Mouse (Mus musculus): ENCODE measurements around the gene Stat4. TPM values are rescaled to one million over a fixed set of nuclear protein-coding genes. Genes with fewer than 3 reads are reported as not detected.

The Stat4 gene
- polyA plus RNA-seq (2015; fragmentation: Nextera tagmentation; extraction: Ambion mirVana): 2.2 and 3.3 TPM in 2 replicates

GRCm38 (mm10) chr1:51986848-51987247 is at the start of gene Stat4:
Stat4 (plus strand) TSS chr1:51987148.
- ATAC-seq (ENCODE audit: borderline replicate concordance, extremely low read depth, low FRiP score, low TSS enrichment): no peak
- H3K27ac ChIP-seq: no peak within 1 kb of the TSS
- H3K27me3 ChIP-seq: no peaks in the 10 kb centered on the region
- no peak within 1 kb of the TSS for H3K4me2 ChIP-seq
- H3K36me3 ChIP-seq: no peaks in the 10 kb centered on the region
- peaks cover 1% of the 10 kb centered on the region; the same call in 1 of the 2 replicates for H3K4me1 ChIP-seq
- H3K4me3 ChIP-seq: no peak within 1 kb of the TSS
- no peak within 1 kb of the TSS for H3K9ac ChIP-seq
- H3K9me3 ChIP-seq: no peaks in the 10 kb centered on the region
- WGBS: 74% methylated on average over 5 of the region's 5 CpGs

DNA sequence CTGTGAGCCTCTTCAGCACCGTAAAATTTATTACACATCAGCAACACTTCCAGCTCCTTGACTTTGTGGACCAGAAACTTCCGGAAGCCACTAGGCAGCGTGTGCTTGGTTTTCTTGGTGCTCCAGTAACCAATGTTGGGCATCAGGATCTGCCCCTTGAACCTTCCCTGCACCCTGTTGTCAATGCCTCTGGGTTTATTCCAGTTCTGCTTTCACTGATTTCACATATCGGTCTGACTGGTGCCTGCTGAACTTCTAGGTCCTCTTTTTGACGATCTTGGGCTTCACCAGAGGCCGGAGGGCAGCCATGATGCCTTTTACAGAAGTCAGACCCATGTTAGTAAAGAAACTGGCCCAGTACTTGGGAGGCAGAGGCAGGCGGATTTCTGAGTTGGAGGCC is 48.6 kb upstream of the Stat4 start:
- H3K27ac ChIP-seq: no peak overlapping the region
- H3K9me3 ChIP-seq: no peaks in the 10 kb centered on the region
- no peak for ATAC-seq (ENCODE audit: borderline replicate concordance, extremely low read depth, low FRiP score, low TSS enrichment)
- H3K9ac ChIP-seq: no peak overlapping the region
- no peaks in the 10 kb centered on the region for H3K27me3 ChIP-seq
- WGBS: 89% methylated on average over 7 of the region's 7 CpGs
- H3K4me2 ChIP-seq: no peak overlapping the region
- H3K4me3 ChIP-seq: no peak overlapping the region
- H3K36me3 ChIP-seq: no peaks in the 10 kb centered on the region
- H3K4me1 ChIP-seq: peaks cover 7% of the 10 kb centered on the region; the same call in 1 of the 2 replicates

DNA sequence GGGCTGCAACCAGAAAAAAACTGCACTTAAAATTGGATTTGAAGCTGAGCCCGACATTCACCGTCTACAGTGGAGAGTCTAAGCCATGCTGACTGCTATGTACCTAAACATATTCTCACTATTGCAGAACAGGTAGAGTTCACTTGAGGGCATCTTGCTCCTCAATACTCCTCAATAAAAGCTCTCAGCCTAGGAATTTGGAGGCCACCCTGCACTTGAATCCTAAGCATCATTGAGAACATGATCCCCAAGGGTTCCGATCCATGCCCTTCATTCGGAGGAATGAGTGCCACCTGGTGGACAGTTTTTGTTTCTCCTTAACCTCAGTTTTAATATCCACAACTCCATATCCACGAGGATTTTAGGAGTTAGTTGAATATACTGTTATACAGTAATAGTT is 42.2 kb upstream of the Stat4 start:
- Histone ChIP-seq H3K4me1 (peaks cover 6% of the 10 kb centered on the region), H3K27ac (no peak overlapping the region), H3K9ac (no peak overlapping the region), H3K4me2 (no peak overlapping the region), H3K9me3 (no peaks in the 10 kb centered on the region), H3K27me3 (no peaks in the 10 kb centered on the region), H3K4me3 (no peak overlapping the region), H3K36me3 (no peaks in the 10 kb centered on the region)
- ATAC-seq (ENCODE audit: borderline replicate concordance, extremely low read depth, low FRiP score, low TSS enrichment): peak; percentile 65; the same call in 1 of the 2 replicates
- 25% methylated on average over 5 of the region's 5 CpGs for WGBS

GRCm38 (mm10) chr1:51947116-51947515 is 39.8 kb upstream of the Stat4 start:
- Histone ChIP-seq H3K4me1 (peaks cover 6% of the 10 kb centered on the region), H3K4me3 (no peak overlapping the region), H3K27me3 (no peaks in the 10 kb centered on the region), H3K4me2 (no peak overlapping the region), H3K9me3 (no peaks in the 10 kb centered on the region), H3K27ac (no peak overlapping the region), H3K36me3 (no peaks in the 10 kb centered on the region), H3K9ac (no peak overlapping the region)
- ATAC-seq (ENCODE audit: borderline replicate concordance, extremely low read depth, low FRiP score, low TSS enrichment): no peak
- 58% methylated on average over 4 of the region's 4 CpGs for WGBS

DNA sequence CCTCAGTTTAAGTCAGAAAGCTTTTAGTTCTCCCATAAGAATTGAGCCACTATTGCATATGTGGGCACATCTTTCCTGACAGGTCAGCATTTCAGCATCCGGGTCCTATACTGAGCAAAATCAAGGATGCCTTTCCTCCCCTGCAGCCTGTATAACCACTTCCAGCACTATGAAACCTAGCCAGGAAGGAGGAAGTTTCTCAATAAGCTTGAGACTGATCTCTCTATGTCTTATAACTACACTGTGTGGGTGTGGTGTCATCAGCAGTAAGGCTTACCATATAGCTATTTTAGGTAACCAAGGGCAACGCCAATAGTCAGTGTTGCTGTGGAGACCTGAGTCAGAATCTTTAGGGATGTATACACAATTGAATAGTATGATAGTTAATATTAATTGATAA is 22.3 kb upstream of the Stat4 start:
- H3K4me2 ChIP-seq: no peak overlapping the region
- peaks cover 15% of the 10 kb centered on the region; the same call in 1 of the 2 replicates for H3K4me1 ChIP-seq
- no peak overlapping the region for H3K27ac ChIP-seq
- H3K36me3 ChIP-seq: no peaks in the 10 kb centered on the region
- no peaks in the 10 kb centered on the region for H3K9me3 ChIP-seq
- H3K9ac ChIP-seq: no peak overlapping the region
- WGBS: 86% methylated on average over 2 of the region's 2 CpGs
- no peak for ATAC-seq (ENCODE audit: borderline replicate concordance, extremely low read depth, low FRiP score, low TSS enrichment)
- H3K27me3 ChIP-seq: no peaks in the 10 kb centered on the region
- H3K4me3 ChIP-seq: no peak overlapping the region

DNA sequence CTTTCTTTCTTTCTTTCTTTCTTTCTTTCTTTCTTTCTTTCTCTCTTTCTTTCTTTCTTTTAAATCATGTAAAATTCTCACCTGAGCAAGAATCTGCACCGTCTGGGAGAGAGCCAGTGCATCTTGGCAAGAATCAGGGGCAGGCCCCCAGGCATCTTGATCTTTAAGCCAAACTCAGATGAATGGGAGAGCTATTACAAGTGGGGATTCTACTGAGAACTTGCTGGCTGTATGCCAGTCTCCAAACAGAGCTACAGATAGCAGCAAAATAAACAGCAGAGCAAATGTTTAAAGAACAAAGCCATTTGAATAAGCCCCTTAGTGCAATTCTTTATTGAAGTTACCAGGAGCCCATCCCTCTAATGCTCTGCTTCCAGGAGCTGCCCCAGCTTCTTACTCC is 18.0 kb upstream of the Stat4 start:
- 0% methylated on average over 1 of the region's 1 CpGs for WGBS
- peaks cover 15% of the 10 kb centered on the region; the same call in 1 of the 2 replicates for H3K4me1 ChIP-seq
- H3K9ac ChIP-seq: no peak overlapping the region
- no peak overlapping the region for H3K4me2 ChIP-seq
- no peak overlapping the region for H3K4me3 ChIP-seq
- H3K9me3 ChIP-seq: no peaks in the 10 kb centered on the region
- no peak for ATAC-seq (ENCODE audit: borderline replicate concordance, extremely low read depth, low FRiP score, low TSS enrichment)
- no peak overlapping the region for H3K27ac ChIP-seq
- H3K36me3 ChIP-seq: no peaks in the 10 kb centered on the region
- no peaks in the 10 kb centered on the region for H3K27me3 ChIP-seq

GRCm38 (mm10) chr1:51970182-51970581 is 16.8 kb upstream of the Stat4 start:
- Histone ChIP-seq H3K4me2 (no peak overlapping the region), H3K27me3 (no peaks in the 10 kb centered on the region), H3K36me3 (no peaks in the 10 kb centered on the region), H3K27ac (no peak overlapping the region), H3K9me3 (no peaks in the 10 kb centered on the region), H3K4me1 (peaks cover 15% of the 10 kb centered on the region; the same call in 1 of the 2 replicates), H3K4me3 (no peak overlapping the region), H3K9ac (no peak overlapping the region)
- no peak for ATAC-seq (ENCODE audit: borderline replicate concordance, extremely low read depth, low FRiP score, low TSS enrichment)
- 87% methylated on average over 6 of the region's 6 CpGs for WGBS

- WGBS: 34% methylated on average over 5 of the region's 5 CpGs
- no peak overlapping the region for H3K9ac ChIP-seq
- H3K4me3 ChIP-seq: no peak overlapping the region
- no peak overlapping the region for H3K4me2 ChIP-seq
- H3K4me1 ChIP-seq: no peaks in the 10 kb centered on the region
- no peak for ATAC-seq (ENCODE audit: borderline replicate concordance, extremely low read depth, low FRiP score, low TSS enrichment)
- H3K27me3 ChIP-seq: no peaks in the 10 kb centered on the region
- H3K36me3 ChIP-seq: no peaks in the 10 kb centered on the region
- no peaks in the 10 kb centered on the region for H3K9me3 ChIP-seq
- no peak overlapping the region for H3K27ac ChIP-seq
These were observed 11.4 kb upstream of the Stat4 start for GRCm38 (mm10) chr1:51975589-51975988.

DNA sequence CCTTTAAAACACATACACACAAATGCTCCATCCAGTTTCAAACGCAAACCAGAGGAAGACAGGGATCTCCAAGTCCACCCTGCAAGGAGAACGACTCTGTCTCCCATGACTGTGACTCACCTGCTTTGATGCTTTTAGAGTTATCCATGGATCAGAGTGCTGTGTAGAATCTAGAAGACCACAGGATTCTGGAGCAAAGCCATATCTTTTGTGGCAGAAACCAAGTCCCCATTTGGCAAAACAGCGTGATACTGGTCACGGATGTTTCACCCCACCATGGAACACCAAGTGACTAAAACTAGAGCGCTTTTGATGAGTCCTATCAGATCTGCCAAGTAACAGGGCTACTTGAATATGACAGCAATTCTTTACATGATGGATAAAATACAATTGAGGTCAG is 7.9 kb upstream of the Stat4 start:
- Histone ChIP-seq H3K27ac (no peak overlapping the region), H3K36me3 (no peaks in the 10 kb centered on the region), H3K9ac (no peak overlapping the region), H3K4me1 (no peaks in the 10 kb centered on the region), H3K9me3 (no peaks in the 10 kb centered on the region), H3K4me2 (no peak overlapping the region), H3K27me3 (no peaks in the 10 kb centered on the region), H3K4me3 (no peak overlapping the region)
- 90% methylated on average over 5 of the region's 5 CpGs for WGBS
- ATAC-seq (ENCODE audit: borderline replicate concordance, extremely low read depth, low FRiP score, low TSS enrichment): no peak

DNA sequence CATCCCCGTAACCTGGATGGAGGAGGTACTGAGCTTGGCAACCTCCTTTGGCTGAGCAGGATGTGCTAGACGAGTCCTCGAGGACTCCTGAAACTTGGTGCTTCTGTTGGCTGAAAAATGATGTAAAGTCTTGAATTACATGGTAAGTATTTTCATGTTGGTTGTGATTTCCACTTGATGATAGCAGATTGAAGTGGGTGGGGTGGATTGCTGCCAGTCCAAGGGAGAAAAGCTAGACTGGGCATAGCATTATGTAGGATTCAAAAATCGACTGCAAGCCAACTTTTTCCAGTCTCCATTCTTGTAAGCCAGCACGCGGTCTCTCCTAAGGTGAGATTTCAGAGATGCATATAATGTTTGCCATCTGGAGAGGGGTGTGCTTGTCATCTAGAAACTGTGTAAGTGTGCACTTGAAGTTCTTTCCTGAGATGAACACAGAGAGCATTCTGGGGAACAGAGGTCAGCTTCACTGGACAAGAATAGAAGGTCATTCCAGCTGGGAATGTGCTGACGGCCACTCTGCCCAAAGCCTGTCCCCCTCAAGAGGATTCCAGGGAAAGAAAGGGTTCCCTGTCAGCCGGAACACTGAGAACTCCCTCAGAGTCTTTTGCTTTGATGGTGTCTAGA is 5.1 kb downstream of the Stat4 start:
- Histone ChIP-seq H3K9me3 (no peaks in the 10 kb centered on the region), H3K9ac (no peak overlapping the region), H3K4me1 (peaks cover 28% of the 10 kb centered on the region), H3K4me2 (no peak overlapping the region), H3K27ac (no peak overlapping the region), H3K36me3 (no peaks in the 10 kb centered on the region), H3K27me3 (no peaks in the 10 kb centered on the region), H3K4me3 (no peak overlapping the region)
- WGBS: 49% methylated on average over 8 of the region's 8 CpGs
- ATAC-seq (ENCODE audit: borderline replicate concordance, extremely low read depth, low FRiP score, low TSS enrichment): no peak

GRCm38 (mm10) chr1:51996056-51996455 is 9.1 kb downstream of the Stat4 start:
- H3K4me2 ChIP-seq: no peak overlapping the region
- H3K27ac ChIP-seq: peak overlapping the region; percentile 94
- H3K36me3 ChIP-seq: no peaks in the 10 kb centered on the region
- ATAC-seq (ENCODE audit: borderline replicate concordance, extremely low read depth, low FRiP score, low TSS enrichment): no peak
- H3K27me3 ChIP-seq: no peaks in the 10 kb centered on the region
- WGBS: 21% methylated on average over 3 of the region's 3 CpGs
- no peaks in the 10 kb centered on the region for H3K9me3 ChIP-seq
- no peak overlapping the region for H3K4me3 ChIP-seq
- peaks cover 42% of the 10 kb centered on the region for H3K4me1 ChIP-seq
- no peak overlapping the region for H3K9ac ChIP-seq

DNA sequence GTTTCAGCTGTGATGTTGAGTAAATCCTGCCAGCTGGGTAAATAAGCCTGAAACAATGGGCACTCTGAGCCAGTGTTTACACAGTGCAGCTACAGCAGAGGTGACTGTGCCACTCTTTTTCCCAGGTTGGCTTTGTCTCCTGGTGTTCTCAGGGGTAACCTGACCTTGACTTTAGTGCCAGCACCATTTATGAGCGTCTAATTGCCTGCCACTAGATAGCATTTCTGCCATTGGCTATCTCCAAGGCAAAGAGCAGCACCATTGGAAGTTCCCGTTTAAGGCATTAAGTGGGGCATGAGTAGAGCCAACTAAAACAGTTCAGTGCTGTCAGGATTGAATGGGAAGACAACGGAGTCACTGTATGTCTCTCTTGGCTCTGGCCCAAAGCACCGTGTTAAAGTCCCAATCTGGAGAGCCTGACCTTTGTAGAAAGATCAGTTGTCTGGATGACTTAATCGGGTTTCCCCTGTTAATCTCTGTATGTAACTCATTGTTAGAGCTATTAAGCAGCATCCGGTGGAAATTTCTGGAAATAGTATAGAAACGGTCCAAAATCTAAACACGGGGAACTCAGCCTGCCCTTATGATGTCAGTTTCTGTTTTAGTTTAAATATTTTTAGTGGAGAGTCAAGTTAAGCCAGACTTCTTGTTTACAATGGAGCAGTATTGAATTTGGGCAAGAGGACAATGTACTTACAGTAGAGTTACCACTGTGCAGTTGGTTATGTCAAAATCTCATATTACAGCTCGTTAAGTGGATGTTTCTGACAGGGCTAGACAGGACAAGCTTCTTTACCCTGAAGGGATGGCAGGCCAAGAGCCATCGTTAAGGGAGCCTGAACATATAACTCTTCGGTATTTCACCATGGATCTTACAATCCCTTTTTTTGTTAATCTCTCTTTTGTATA is 10.1 kb downstream of the Stat4 start:
- Histone ChIP-seq H3K27ac (peak overlapping the region; percentile 94), H3K4me3 (peak overlapping the region; percentile 15), H3K4me2 (peak overlapping the region; percentile 35), H3K9me3 (no peaks in the 10 kb centered on the region), H3K4me1 (peaks cover 39% of the 10 kb centered on the region), H3K27me3 (no peaks in the 10 kb centered on the region), H3K9ac (no peak overlapping the region), H3K36me3 (no peaks in the 10 kb centered on the region)
- WGBS: 9% methylated on average over 11 of the region's 11 CpGs
- ATAC-seq (ENCODE audit: borderline replicate concordance, extremely low read depth, low FRiP score, low TSS enrichment): peak; percentile 93

Measured in lung, embryonic 15.5 days (tissue).